Mouse (Mus musculus): ENCODE results near the gene Dab1. TPM values are rescaled to one million over a fixed set of nuclear protein-coding genes. Genes with fewer than 3 reads are reported as not detected.

Dab1 gene
- polyA plus RNA-seq, 1 experiment from 2014 or later = 41.6 TPM

- H3K9ac ChIP-seq = no peak overlapping the region
- H3K4me1 ChIP-seq (replicated peaks) = no peaks in the 10 kb centered on the region
- H3K27ac ChIP-seq = no peak overlapping the region
- no peaks in the 10 kb centered on the region for H3K9me3 ChIP-seq
- no peak overlapping the region for H3K4me3 ChIP-seq (replicated peaks)
- H3K4me2 ChIP-seq (replicated peaks) = no peak overlapping the region
- no peak for ATAC-seq
- no peaks in the 10 kb centered on the region for H3K36me3 ChIP-seq
- no peaks in the 10 kb centered on the region for H3K27me3 ChIP-seq (replicated peaks)
- 78% methylated on average over 6 of the region's 6 CpGs for WGBS
These were observed 630.3 kb downstream of the Dab1 start for GRCm38 (mm10) chr4:104249462-104249861.

DNA sequence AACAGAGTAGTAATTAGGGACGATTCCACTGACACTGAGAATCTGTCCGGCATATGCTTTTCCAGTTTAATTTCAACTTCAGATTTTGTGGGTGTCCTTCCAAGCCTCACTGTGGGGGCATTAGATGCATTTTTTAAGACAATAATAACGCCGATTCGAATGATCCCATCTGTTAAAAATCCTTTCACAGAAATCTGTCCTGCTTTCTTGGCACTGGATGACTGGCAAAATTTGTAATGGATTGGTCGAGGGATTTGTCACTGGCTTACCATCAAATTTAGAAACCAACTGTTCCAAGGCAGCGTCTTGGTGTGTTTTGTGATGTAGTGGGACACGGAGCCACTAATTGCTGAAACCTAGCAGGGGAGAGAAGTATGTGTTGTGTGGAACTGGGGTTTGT, 638.6 kb downstream of the Dab1 start:
- no peaks in the 10 kb centered on the region for H3K27me3 ChIP-seq (replicated peaks)
- H3K4me1 ChIP-seq (replicated peaks) = no peaks in the 10 kb centered on the region
- no peak overlapping the region for H3K4me3 ChIP-seq (replicated peaks)
- no peak for ATAC-seq
- H3K9me3 ChIP-seq = no peaks in the 10 kb centered on the region
- H3K4me2 ChIP-seq (replicated peaks) = no peak overlapping the region
- H3K27ac ChIP-seq = no peak overlapping the region
- no peaks in the 10 kb centered on the region for H3K36me3 ChIP-seq
- H3K9ac ChIP-seq = no peak overlapping the region
- 88% methylated on average over 8 of the region's 8 CpGs for WGBS

GRCm38 (mm10) chr4:104269422-104270172, 650.4 kb downstream of the Dab1 start:
- Histone ChIP-seq H3K9ac (no peak overlapping the region), H3K27ac (no peak overlapping the region), H3K36me3 (no peaks in the 10 kb centered on the region), H3K9me3 (no peaks in the 10 kb centered on the region), H3K4me1 (replicated peaks) (no peaks in the 10 kb centered on the region), H3K27me3 (replicated peaks) (no peaks in the 10 kb centered on the region), H3K4me2 (replicated peaks) (no peak overlapping the region), H3K4me3 (replicated peaks) (no peak overlapping the region)
- WGBS = 86% methylated on average over 6 of the region's 6 CpGs
- ATAC-seq = no peak

DNA sequence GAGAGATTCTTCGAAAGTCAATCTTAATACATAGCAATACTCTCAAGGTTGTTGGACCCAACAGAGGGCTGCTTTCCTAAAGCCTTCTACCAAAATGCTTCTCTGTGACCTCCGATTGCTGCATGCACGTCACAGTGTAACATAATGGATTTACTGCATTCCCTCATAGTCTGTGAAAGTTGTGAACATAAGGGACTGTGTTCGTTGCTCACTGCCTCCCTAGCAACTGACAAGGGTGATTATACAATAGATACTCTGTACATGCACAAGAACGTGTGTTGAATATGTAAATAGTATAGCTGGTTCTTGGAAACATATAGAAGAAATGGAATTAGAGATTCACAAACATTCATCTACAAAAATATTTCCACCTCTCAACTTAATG, 651.0 kb downstream of the Dab1 start:
- Histone ChIP-seq H3K9ac (no peak overlapping the region), H3K36me3 (no peaks in the 10 kb centered on the region), H3K4me3 (replicated peaks) (no peak overlapping the region), H3K27me3 (replicated peaks) (no peaks in the 10 kb centered on the region), H3K4me2 (replicated peaks) (no peak overlapping the region), H3K9me3 (no peaks in the 10 kb centered on the region), H3K4me1 (replicated peaks) (no peaks in the 10 kb centered on the region), H3K27ac (no peak overlapping the region)
- 79% methylated on average over 5 of the region's 5 CpGs for WGBS
- ATAC-seq = no peak

DNA sequence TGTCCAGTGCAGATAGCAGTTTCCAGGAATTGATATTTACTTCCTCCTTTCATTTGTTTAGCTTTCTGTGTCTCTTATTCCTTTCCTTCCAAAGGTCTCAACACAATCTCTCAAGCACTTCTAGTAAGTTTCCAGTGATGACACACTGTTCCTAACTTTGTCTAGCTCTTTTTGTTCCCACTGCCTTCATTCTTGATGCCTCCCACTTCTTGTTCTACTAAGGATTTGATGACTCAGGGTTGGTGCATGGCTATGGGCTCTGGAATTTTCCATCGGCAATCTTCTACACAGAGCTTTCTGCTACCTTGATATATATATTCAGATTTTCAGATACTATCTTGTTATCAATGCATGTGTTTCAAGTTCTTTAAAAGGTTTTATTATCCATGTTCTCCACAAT, 656.1 kb downstream of the Dab1 start:
- no peak overlapping the region for H3K27ac ChIP-seq
- WGBS = 94% methylated on average over 1 of the region's 1 CpGs

DNA sequence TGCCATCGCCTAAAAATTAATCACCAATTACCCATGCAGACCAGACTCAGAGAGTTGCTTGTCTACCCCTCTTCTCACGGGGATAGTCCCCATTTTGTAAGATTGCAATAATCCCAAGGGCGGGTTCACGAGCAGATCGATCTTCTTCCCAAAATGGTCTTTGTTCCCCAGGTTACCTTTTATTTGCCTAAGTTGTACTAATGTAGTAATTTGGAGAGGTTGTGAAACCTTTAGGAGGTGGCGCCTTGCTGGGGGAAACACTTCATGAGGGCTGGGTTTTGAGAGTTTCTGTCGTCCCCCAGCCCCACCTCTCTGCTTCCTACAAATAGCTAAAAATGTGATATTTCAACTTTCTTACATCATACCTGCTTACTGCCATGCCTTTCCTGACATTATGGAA, 657.8 kb downstream of the Dab1 start:
- no peaks in the 10 kb centered on the region for H3K4me1 ChIP-seq (replicated peaks)
- ATAC-seq = no peak
- no peak overlapping the region for H3K4me3 ChIP-seq (replicated peaks)
- no peaks in the 10 kb centered on the region for H3K36me3 ChIP-seq
- no peak overlapping the region for H3K27ac ChIP-seq
- no peak overlapping the region for H3K4me2 ChIP-seq (replicated peaks)
- H3K27me3 ChIP-seq (replicated peaks) = no peaks in the 10 kb centered on the region
- 88% methylated on average over 7 of the region's 7 CpGs for WGBS
- H3K9ac ChIP-seq = no peak overlapping the region
- H3K9me3 ChIP-seq = no peaks in the 10 kb centered on the region

More for the DNA sequence above, 656.1 kb downstream of the Dab1 start:
- Histone ChIP-seq H3K4me1 (replicated peaks) (no peaks in the 10 kb centered on the region), H3K36me3 (no peaks in the 10 kb centered on the region), H3K9me3 (no peaks in the 10 kb centered on the region), H3K4me3 (replicated peaks) (no peak overlapping the region), H3K9ac (no peak overlapping the region), H3K4me2 (replicated peaks) (no peak overlapping the region), H3K27me3 (replicated peaks) (no peaks in the 10 kb centered on the region)
- ATAC-seq = no peak

- Histone ChIP-seq H3K4me1 (replicated peaks) (no peaks in the 10 kb centered on the region), H3K27me3 (replicated peaks) (no peaks in the 10 kb centered on the region), H3K36me3 (no peaks in the 10 kb centered on the region), H3K4me2 (replicated peaks) (no peak overlapping the region), H3K9me3 (no peaks in the 10 kb centered on the region), H3K4me3 (replicated peaks) (no peak overlapping the region), H3K27ac (no peak overlapping the region), H3K9ac (no peak overlapping the region)
- no peak for ATAC-seq
- WGBS = 66% methylated on average over 3 of the region's 3 CpGs
These were observed 662.4 kb downstream of the Dab1 start for GRCm38 (mm10) chr4:104281518-104281917.

- WGBS = 64% methylated on average over 6 of the region's 6 CpGs
- no peak for ATAC-seq
- Histone ChIP-seq H3K4me3 (replicated peaks) (no peak overlapping the region), H3K27ac (no peak overlapping the region), H3K4me2 (replicated peaks) (no peak overlapping the region), H3K9ac (no peak overlapping the region), H3K36me3 (no peaks in the 10 kb centered on the region), H3K9me3 (no peaks in the 10 kb centered on the region), H3K4me1 (replicated peaks) (no peaks in the 10 kb centered on the region), H3K27me3 (replicated peaks) (no peaks in the 10 kb centered on the region)
These were observed 664.7 kb downstream of the Dab1 start for GRCm38 (mm10) chr4:104283906-104284305.

GRCm38 (mm10) chr4:104288401-104288800, 669.2 kb downstream of the Dab1 start:
- H3K36me3 ChIP-seq = no peaks in the 10 kb centered on the region
- H3K4me2 ChIP-seq (replicated peaks) = no peak overlapping the region
- 75% methylated on average over 3 of the region's 3 CpGs for WGBS
- no peaks in the 10 kb centered on the region for H3K4me1 ChIP-seq (replicated peaks)
- H3K27me3 ChIP-seq (replicated peaks) = no peaks in the 10 kb centered on the region
- no peak overlapping the region for H3K4me3 ChIP-seq (replicated peaks)
- H3K27ac ChIP-seq = no peak overlapping the region
- H3K9ac ChIP-seq = no peak overlapping the region
- H3K9me3 ChIP-seq = no peaks in the 10 kb centered on the region
- no peak for ATAC-seq

DNA sequence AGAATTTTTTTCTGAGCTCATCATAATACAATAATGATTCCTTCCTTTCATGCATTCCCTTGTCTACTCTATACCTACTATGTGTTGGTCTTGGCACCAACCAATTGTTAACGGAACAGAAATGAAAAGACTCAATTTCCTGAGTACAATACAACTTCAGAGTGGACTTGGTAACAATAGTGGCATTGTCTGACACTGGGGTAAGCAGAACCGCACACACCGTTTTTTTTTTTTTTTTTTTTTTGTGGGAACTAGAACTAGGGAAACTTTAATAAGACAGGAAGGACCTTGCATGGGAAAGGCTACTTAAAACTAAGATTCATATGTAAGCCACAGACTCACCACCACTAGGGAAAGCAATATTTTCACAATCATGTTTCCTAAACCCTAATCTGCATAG, 682.6 kb downstream of the Dab1 start:
- H3K36me3 ChIP-seq = no peaks in the 10 kb centered on the region
- H3K9ac ChIP-seq = no peak overlapping the region
- no peak for ATAC-seq
- no peak overlapping the region for H3K4me3 ChIP-seq (replicated peaks)
- H3K4me2 ChIP-seq (replicated peaks) = no peak overlapping the region
- H3K27ac ChIP-seq = no peak overlapping the region
- no peaks in the 10 kb centered on the region for H3K4me1 ChIP-seq (replicated peaks)
- no peaks in the 10 kb centered on the region for H3K9me3 ChIP-seq
- WGBS = 76% methylated on average over 3 of the region's 3 CpGs
- H3K27me3 ChIP-seq (replicated peaks) = no peaks in the 10 kb centered on the region

GRCm38 (mm10) chr4:104302996-104303652, 684.0 kb downstream of the Dab1 start:
- 58% methylated on average over 10 of the region's 10 CpGs for WGBS
- no peak for ATAC-seq
- H3K4me1 ChIP-seq (replicated peaks) = no peaks in the 10 kb centered on the region

DNA sequence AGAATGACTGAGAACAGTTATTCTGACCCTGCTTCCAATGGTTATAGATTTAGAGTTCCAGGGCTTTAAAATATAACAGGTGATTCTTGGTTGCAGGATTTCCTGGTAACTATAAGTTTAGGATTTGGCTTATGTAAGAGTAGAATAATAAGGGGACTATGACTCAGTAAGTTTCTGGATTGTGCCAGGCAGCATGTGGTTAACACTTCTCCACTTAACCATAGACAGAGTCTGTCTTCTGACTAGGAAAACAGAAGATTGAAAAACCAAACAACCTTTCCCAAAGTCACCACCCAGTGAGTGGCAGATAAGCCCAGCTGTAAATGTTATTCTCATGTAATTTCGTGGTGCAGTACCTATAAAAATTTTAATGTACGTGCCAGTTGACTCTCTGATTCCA, 688.6 kb downstream of the Dab1 start:
- Histone ChIP-seq H3K27me3 (replicated peaks) (no peaks in the 10 kb centered on the region), H3K27ac (no peak overlapping the region), H3K4me1 (replicated peaks) (no peaks in the 10 kb centered on the region), H3K4me3 (replicated peaks) (no peak overlapping the region), H3K9ac (no peak overlapping the region), H3K36me3 (no peaks in the 10 kb centered on the region), H3K9me3 (no peaks in the 10 kb centered on the region), H3K4me2 (replicated peaks) (no peak overlapping the region)
- 70% methylated on average over 2 of the region's 2 CpGs for WGBS
- ATAC-seq = no peak

More at GRCm38 (mm10) chr4:104302996-104303652, 684.0 kb downstream of the Dab1 start:
- H3K4me2 ChIP-seq (replicated peaks) = no peak overlapping the region
- H3K27ac ChIP-seq = no peak overlapping the region
- H3K9me3 ChIP-seq = no peaks in the 10 kb centered on the region
- H3K27me3 ChIP-seq (replicated peaks) = no peaks in the 10 kb centered on the region
- H3K36me3 ChIP-seq = no peaks in the 10 kb centered on the region
- H3K9ac ChIP-seq = no peak overlapping the region
- no peak overlapping the region for H3K4me3 ChIP-seq (replicated peaks)

GRCm38 (mm10) chr4:104326221-104326620, 707.1 kb downstream of the Dab1 start:
- H3K9ac ChIP-seq = no peak overlapping the region
- H3K9me3 ChIP-seq = no peaks in the 10 kb centered on the region
- no peaks in the 10 kb centered on the region for H3K27me3 ChIP-seq (replicated peaks)
- WGBS = 67% methylated on average over 5 of the region's 5 CpGs
- no peak for ATAC-seq
- H3K4me2 ChIP-seq (replicated peaks) = no peak overlapping the region
- H3K36me3 ChIP-seq = no peaks in the 10 kb centered on the region
- no peak overlapping the region for H3K27ac ChIP-seq
- no peak overlapping the region for H3K4me3 ChIP-seq (replicated peaks)
- no peaks in the 10 kb centered on the region for H3K4me1 ChIP-seq (replicated peaks)

All from intestine, embryonic 15.5 days (tissue).